Mouse (Mus musculus): ENCODE measurements around the gene Rpp14.

The Rpp14 gene

DNA sequence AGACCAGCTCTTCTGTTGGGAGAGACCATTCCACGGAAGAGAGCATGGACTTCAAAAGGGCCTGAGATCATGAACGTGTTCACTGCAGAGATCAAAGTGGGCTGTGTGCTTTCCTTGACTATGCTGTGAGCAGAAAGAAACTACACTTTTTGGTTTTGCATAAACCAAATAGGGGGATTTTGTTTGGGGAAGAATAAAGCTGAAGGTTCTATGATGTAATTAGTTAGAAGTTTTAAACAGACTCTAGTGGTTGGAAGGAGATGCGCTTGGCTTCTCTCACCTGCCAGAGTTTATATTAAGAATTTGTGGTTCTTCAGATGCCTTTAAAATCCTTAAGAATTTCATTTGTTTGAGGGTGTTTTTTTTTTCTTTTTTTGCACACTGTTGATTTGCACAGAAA lies 34.1 kb downstream of the Rpp14 start:
- CTCF ChIA-PET, result interaction anchor here (0.7 kb wide), 1 partner anchor 45 kb away, joined by 6 read pairs; no protein-coding TSS in a partner anchor

DNA sequence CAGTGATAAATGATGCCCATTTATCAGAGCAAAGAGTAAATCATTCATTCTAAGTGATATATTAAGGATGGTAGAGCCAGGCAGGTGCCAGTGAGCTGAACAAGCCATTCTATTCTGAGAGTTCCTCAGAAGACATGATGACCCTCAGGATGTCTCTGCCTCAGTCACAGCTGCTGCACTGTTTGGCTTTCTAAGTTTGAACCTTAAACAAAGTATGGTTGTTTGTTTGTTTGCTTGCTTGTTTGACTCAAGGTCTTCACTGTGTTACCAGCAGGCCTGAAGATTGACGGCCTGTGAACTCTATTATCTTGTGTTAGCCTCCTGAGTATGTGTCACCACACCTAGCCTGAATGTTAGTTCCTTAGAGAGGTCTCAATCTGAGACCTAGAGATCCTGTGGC lies 34.6 kb downstream of the Rpp14 start:
- CTCF ChIA-PET, result interaction anchor here (1.1 kb wide), 1 partner anchor 13 kb away, joined by 3 read pairs; no protein-coding TSS in a partner anchor

DNA sequence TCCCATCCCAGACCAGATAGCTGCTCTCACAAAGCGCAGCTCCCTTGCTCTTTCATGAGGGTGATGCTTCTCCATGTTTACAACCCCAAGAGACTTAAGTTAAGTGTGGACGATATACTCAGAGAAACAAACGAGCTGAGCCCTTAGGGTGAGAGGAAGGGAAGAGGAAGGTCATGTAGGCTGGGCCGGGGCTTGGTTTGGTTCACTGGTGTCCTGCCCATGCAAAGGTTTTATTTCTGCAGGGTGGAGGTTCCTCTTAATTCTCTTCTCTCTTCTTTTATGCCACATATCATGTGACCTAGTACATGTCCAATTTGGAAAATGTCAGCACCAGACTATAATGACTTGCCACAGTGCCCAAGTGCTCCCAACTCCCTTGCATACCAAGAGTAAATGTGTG lies 35.6 kb downstream of the Rpp14 start:
- CTCF ChIA-PET, result interaction anchor here (0.9 to 1.1 kb wide), 2 partner anchors 12 to 18 kb away, joined by 3 read pairs; no protein-coding TSS in a partner anchor

DNA sequence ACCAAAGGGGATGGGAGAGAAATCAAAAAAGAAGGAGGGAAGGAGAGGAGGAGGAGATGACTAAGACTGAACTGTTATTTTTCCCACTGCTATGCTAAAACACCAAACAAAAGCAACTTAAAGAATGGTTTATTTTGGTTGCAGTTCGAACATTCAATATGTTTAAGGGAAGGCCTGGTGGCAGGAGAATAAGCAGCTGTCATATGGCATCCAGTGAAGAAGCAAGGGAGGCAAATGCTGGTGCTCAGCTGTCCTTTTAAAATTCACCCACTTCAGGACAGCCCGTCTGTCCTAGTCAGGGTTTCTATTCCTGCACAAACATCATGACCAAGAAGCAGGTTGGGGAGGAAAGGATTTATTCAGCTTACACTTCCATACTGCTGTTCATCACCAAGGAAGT lies 37.2 kb downstream of the Rpp14 start:
- CTCF ChIA-PET, result no interaction called here

DNA sequence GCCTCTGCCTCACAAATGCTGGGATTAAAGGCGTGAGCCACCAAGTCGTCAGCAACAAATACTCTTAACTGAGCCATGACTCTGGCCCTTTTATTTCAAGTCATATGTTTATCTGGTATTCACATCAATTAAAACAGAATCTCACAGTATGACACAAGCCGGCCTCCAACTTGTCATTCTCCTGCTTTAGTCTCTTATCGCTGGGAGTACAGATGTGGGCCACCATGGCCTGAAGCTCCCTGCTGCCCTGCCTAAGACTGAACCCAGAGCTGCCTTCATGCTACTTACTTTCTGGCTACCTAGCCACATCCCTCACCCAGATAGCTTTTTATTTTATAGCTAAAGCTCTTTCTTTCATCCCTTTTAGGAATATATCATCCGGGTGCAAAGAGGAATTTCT lies 39.3 kb downstream of the Rpp14 start:
- CTCF ChIA-PET, result interaction anchor here (0.7 to 1.0 kb wide), 2 partner anchors 23 to 27 kb away, joined by 3 read pairs; no protein-coding TSS in a partner anchor

- CTCF ChIA-PET, result interaction anchor here (0.7 to 1.0 kb wide), 2 partner anchors 23 to 27 kb away, joined by 3 read pairs; no protein-coding TSS in a partner anchor
These were observed 39.7 kb downstream of the Rpp14 start for GRCm38 (mm10) chr14:8119904-8120303.

DNA sequence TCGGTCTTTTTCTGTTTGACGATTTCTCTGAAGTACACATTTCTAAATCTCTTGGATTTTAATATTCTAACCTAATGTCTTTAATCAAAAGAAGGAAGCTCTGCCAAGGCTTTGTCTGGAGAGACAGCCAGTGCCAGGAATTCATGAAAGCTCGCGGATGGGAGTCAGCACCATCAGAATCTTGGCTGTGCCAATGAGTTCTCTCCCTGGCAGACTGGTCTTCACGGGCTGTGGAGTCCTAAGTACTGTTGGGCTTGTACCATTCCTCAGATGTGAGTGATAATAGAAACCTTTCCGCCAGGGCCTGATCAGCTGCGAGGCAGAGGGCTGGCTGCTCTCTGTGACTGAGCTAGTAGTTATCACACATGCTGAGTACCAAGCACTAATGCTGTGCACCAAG lies 43.0 kb downstream of the Rpp14 start:
- CTCF ChIA-PET, result interaction anchor here (0.9 to 1.2 kb wide), 2 partner anchors 9 to 17 kb away, joined by 3 to 8 read pairs; no protein-coding TSS in a partner anchor

GRCm38 (mm10) chr14:8123611-8124010 lies 43.4 kb downstream of the Rpp14 start:
- CTCF ChIA-PET, result interaction anchor here (0.9 to 1.2 kb wide), 2 partner anchors 9 to 17 kb away, joined by 3 to 8 read pairs; no protein-coding TSS in a partner anchor

GRCm38 (mm10) chr14:8124046-8124881 lies 44.1 kb downstream of the Rpp14 start:
- CTCF ChIA-PET, result interaction anchor here (1.2 kb wide), 1 partner anchor 8 kb away, joined by 3 read pairs; no protein-coding TSS in a partner anchor

DNA sequence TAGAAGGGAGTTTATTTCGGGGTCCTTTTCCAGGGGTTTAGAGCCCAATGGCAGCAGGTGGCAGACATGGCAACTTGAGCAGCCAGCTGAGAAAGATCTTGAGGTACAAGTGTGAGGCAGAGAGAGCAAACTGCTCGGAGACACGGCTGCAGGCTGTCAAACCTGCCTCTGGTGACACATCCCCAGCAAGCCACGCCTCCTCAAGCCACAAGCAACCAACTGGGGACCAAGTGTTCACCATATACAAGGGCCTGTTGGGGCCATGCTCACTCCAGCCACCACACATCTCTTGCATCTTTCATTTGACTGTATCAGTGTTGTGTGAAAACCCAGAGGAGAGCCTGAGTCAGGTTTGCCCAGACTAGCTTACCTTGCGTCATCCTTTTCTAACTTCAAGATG lies 47.8 kb downstream of the Rpp14 start:
- CTCF ChIA-PET, result interaction anchor here (0.7 kb wide), 1 partner anchor 49 kb away, joined by 3 read pairs; no protein-coding TSS in a partner anchor

DNA sequence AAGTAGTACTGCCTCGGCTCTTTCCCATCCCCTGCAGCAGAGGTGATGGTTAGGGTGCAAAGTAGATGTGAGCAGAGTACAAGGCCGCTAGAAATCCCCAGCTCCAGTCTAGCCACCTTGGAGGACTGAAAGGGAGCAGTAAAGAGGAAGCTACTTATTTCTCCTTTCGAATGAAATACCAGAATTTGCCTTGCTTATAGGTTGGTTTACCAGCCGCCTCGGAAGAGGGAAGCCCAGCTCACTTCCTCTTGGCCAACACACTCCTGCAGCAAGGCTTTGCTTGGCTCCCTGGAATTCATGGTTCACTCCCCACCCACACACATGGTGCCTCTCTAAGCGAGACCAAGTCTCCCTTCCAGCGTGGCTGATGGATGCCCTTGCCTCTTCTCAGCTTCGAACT lies 52.6 kb downstream of the Rpp14 start:
- CTCF ChIA-PET, result interaction anchor here (0.7 kb wide), 1 partner anchor 9 kb away, joined by 3 read pairs; no protein-coding TSS in a partner anchor

- CTCF ChIA-PET, result interaction anchor here (0.6 kb wide), 1 partner anchor 30 kb away, joined by 3 read pairs; no protein-coding TSS in a partner anchor
These were observed 54.1 kb downstream of the Rpp14 start for GRCm38 (mm10) chr14:8134234-8134633.

DNA sequence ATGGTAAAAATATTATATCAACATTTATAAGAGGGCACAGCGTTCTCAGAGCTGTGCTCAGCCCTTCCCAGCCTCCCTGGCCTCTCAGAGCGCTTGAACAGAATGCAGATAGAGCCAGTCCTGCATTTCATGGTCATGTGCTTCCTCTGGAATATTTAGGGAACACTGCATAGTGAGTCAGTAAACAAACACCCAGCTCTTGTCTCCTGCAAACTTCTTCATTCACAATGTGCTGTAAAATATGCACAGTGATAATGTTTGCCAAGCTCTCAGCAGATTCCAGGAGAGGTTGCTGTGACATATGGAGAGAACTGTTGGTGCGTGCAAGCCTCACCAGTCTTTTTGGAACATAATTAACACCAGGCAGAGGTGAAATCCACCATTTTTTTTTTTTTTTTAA lies 55.0 kb downstream of the Rpp14 start:
- CTCF ChIA-PET, result no interaction called here

DNA sequence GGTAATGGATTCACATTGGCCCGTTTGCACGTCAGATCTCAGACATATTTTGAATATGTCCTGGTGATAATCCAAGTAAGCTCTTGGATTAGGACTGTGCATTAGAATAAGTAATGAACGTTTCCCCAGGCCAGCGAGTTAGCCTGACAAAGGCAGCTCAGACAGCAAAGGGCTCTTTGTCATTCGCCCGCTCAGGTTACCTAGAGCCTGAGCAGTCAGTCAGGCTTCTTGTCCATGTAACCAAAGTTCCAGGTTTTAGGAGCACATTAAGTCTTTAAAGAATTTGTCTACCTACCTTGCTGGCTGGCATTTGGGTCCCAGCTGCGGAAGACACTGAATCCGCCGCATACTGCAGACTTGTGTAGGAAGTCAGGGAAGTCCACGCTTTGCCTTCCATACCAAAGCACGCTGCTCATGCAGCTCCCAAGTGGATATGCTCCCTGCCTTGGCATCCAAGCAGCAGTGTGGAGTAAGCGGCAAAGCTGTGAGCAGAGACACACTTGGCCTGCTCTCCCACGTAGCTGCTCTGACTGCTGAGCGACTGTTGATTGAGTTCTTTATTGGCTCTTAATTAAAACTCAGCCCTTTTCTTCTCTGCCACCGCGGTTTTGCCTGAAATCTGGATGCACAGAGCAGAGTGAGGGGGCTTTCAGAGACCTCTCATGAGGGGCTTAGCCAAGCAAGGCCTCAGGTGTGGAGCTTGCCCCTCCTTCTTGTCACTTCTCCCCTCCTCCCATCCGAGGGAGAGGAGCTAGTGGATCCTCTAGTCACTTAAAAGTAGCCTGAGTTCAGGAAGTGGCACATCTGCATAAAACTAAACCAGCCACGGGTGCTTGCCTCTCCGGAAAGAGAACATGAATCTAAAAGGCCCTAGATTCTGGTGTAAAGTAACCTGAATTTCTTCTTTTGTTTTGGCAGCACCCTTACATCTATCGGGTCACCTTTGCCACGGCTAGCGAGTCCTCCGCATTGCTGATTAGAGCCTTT lies 59.9 kb downstream of the Rpp14 start:
- CTCF ChIA-PET, result interaction anchor here (1.2 kb wide), 1 partner anchor 17 kb away, joined by 8 read pairs; no protein-coding TSS in a partner anchor

DNA sequence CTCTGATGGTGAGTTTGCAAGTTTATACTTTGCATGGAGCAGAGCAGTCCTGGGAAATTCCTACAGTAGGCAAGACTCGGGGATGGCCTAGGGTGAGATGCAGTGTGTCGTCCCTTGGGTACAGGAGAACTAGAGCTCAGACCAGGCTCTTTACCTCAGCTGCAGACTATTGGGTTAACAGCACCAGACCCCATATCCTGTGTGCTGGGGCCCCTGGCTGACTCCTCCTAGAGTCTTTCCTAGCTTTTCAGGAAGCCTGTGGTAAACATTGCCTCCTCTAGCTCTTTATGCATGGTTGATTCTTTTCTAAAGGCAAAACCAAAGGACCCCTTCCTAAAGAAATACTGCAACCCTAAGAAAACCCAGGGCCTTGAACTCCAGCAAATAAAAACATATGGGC lies 61.0 kb downstream of the Rpp14 start:
- CTCF ChIA-PET, result no interaction called here
